Mouse (Mus musculus): Measurements from ENCODE around the gene Ppp1r12c.

- TF ChIP-seq MXI1 (IDR thresholded peaks at IDR 0.05; ENCODE audit: low read depth, low read length) (no peak), E2F4 (IDR thresholded peaks at IDR 0.05; ENCODE audit: insufficient replicate concordance, low read depth, low read length) (no peak), CTCF (conservative IDR thresholded peaks at IDR 0.05 in 1 of 2, IDR thresholded peaks at IDR 0.05 in 1 of 2; ENCODE audit: low read depth in 2 of 2, low read length in 2 of 2) (peak in 1 of 2 experiments; percentile 45; a peak in 2 of 4 replicates), HCFC1 (IDR thresholded peaks at IDR 0.05; ENCODE audit: low read depth, low read length) (no peak), ZNF384 (IDR thresholded peaks at IDR 0.05; ENCODE audit: low read depth, low read length) (no peak)
These were observed 54.3 kb downstream of the Ppp1r12c start for GRCm38 (mm10) chr7:4447138-4447537.
